Mouse (Mus musculus): Measurements from ENCODE around the gene Capn5. TPM values are rescaled to one million over a fixed set of nuclear protein-coding genes. Genes with fewer than 3 reads are reported as not detected.

The Capn5 gene
- polyA plus RNA-seq, 1 experiment from 2014 or later, result 14.1 TPM

DNA sequence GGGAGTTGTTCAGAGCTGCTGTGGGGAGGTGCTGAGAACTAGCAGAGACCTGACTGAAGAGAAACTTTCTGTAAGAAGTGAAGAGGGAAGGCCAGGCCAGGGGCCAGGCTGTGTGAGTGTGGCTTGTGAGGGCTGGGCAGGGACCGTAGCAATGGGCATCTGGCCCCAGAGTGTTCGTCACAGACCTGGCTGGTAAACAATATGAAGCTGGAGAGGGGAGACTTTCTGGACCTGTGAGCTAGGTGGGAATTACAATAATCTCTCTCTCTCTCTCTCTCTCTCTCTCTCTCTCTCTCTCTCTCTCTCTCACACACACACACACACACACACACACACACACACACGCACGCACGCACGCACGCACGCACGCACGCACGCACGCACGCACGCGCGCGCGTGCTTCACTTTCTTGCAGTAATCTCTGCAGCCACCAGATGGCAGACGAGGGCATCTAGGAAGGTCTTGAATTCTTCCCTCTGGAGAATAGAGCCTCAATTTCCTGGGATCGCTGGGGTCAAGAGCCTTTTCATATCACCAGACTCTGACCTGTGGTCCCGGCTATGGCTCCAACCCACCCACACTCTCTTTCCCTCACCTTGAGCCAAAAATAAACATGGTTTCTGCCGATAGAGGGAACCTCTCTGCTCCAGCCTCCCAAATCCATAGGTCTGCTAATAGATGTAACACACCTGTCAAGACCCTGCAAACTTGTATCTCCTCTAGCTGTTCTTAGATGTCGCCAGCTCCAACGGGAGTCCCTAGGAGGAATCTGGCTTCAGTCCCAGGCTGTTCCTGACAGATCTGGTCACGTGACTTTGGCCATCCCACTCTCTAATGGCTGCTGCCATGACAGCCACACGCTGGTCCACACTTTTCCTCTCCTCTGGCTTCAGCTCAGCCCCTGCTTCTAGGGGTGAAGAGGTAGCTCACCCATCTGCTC is 74.8 kb downstream of the Capn5 start:
- H3K4me1 ChIP-seq (ENCODE audit: control insufficient read depth, low read depth, low read length), result peaks cover 13% of the 10 kb centered on the region
- peak overlapping the region; percentile 56 for H3K9ac ChIP-seq (ENCODE audit: low read depth, low read length)
- peak overlapping the region; percentile 45 for H3K4me3 ChIP-seq (ENCODE audit: low read depth, low read length)
- peak; percentile 4; the same call in 1 of the 2 replicates for ATAC-seq (ENCODE audit: low read depth)
- H3K9me3 ChIP-seq (replicated peaks; ENCODE audit: control insufficient read depth, low read length), result no peaks in the 10 kb centered on the region
- 10% methylated on average over 26 of the region's 26 CpGs for WGBS (ENCODE audit: insufficient replicate concordance)
- peak overlapping the region; percentile 77 for H3K27ac ChIP-seq (ENCODE audit: low read length)
- no peaks in the 10 kb centered on the region for H3K27me3 ChIP-seq (ENCODE audit: control insufficient read depth, insufficient read depth, low read depth, low read length)
- H3K4me2 ChIP-seq (ENCODE audit: low read depth, low read length), result peak overlapping the region; percentile 52
- no peaks in the 10 kb centered on the region for H3K36me3 ChIP-seq (ENCODE audit: control insufficient read depth, insufficient read depth)

DNA sequence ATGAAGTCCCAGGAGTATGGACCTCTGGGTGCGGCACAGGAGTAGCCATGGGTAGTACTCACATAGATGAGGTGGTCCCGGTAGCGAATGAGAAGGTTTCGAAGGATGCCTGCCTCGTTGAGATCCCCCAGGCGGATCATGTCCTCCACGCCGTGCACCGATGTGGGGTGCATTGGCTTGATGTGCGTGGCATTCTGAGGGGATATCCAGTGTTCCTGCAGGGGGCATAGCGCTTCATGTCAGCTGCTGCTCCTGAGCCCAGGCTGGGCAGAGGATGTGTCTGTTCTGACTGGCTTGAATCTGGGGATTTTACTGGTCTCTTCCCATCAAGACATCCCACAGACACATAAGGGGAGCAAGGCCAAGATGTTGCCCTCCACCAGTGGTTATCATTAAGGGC is 75.6 kb downstream of the Capn5 start:
- H3K9me3 ChIP-seq (replicated peaks; ENCODE audit: control insufficient read depth, low read length), result no peaks in the 10 kb centered on the region
- no peak for ATAC-seq (ENCODE audit: low read depth)
- peaks cover under 1% of the 10 kb centered on the region; the same call in 1 of the 2 replicates for H3K36me3 ChIP-seq (ENCODE audit: control insufficient read depth, insufficient read depth)
- H3K27me3 ChIP-seq (ENCODE audit: control insufficient read depth, insufficient read depth, low read depth, low read length), result no peaks in the 10 kb centered on the region
- H3K27ac ChIP-seq (ENCODE audit: low read length), result no peak overlapping the region
- H3K4me1 ChIP-seq (ENCODE audit: control insufficient read depth, low read depth, low read length), result peaks cover 13% of the 10 kb centered on the region
- H3K4me3 ChIP-seq (ENCODE audit: low read depth, low read length), result no peak overlapping the region
- H3K4me2 ChIP-seq (ENCODE audit: low read depth, low read length), result peak overlapping the region; percentile 52; the same call in 1 of the 2 replicates
- WGBS (ENCODE audit: insufficient replicate concordance), result 81% methylated on average over 11 of the region's 11 CpGs
- H3K9ac ChIP-seq (ENCODE audit: low read depth, low read length), result no peak overlapping the region; the same call in 1 of the 2 replicates

DNA sequence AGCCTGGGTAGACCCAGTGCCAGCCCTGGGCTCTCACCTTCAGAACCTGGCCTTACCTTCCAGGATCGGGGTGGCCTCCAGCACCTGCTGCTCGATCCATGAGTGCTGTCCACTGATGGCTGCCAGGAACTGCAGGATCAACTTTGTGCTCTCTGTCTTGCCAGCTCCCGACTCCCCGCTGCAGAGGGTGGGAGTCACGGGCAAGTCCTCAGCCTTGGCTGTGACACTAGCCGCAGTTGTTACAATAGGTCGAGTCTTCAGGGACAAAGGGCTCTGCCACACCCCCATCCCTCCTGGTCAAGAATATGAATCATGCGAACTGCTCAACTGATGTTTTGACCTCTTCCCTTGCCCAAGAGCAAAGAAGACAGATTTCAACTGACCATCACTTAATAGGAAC is 80.5 kb downstream of the Capn5 start:
- no peaks in the 10 kb centered on the region for H3K27me3 ChIP-seq (ENCODE audit: control insufficient read depth, insufficient read depth, low read depth, low read length)
- H3K4me2 ChIP-seq (ENCODE audit: low read depth, low read length), result no peak overlapping the region
- H3K4me1 ChIP-seq (ENCODE audit: control insufficient read depth, low read depth, low read length), result no peaks in the 10 kb centered on the region
- WGBS (ENCODE audit: insufficient replicate concordance), result 79% methylated on average over 8 of the region's 8 CpGs
- peaks cover 3% of the 10 kb centered on the region; the same call in 1 of the 2 replicates for H3K36me3 ChIP-seq (ENCODE audit: control insufficient read depth, insufficient read depth)
- no peak overlapping the region for H3K9ac ChIP-seq (ENCODE audit: low read depth, low read length)
- H3K4me3 ChIP-seq (ENCODE audit: low read depth, low read length), result no peak overlapping the region
- no peak overlapping the region for H3K27ac ChIP-seq (ENCODE audit: low read length)
- H3K9me3 ChIP-seq (replicated peaks; ENCODE audit: control insufficient read depth, low read length), result no peaks in the 10 kb centered on the region
- no peak for ATAC-seq (ENCODE audit: low read depth)

DNA sequence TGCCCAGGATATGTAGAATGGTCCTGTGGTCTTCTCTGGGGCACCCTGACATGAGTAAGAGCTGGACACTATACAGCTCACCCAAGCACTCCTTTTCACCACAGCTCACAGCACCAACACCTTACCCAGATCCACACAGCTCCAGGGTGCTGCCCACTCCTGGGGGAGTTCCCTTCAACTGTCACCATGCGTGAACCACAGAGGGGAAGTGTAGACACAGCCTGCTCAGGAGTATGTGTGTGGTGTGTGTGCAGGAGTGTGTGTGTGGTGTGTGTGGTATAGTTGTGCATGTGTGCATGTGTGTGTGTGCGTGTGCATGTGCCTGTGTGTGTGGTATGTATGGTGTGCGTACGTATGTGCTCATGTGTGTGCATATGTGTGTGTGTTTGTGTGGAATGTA is 82.2 kb downstream of the Capn5 start:
- no peaks in the 10 kb centered on the region for H3K9me3 ChIP-seq (replicated peaks; ENCODE audit: control insufficient read depth, low read length)
- no peaks in the 10 kb centered on the region for H3K4me1 ChIP-seq (ENCODE audit: control insufficient read depth, low read depth, low read length)
- no peak overlapping the region for H3K9ac ChIP-seq (ENCODE audit: low read depth, low read length)
- peaks cover 3% of the 10 kb centered on the region; the same call in 1 of the 2 replicates for H3K36me3 ChIP-seq (ENCODE audit: control insufficient read depth, insufficient read depth)
- no peak overlapping the region for H3K27ac ChIP-seq (ENCODE audit: low read length)
- no peak overlapping the region for H3K4me3 ChIP-seq (ENCODE audit: low read depth, low read length)
- no peak for ATAC-seq (ENCODE audit: low read depth)
- H3K27me3 ChIP-seq (ENCODE audit: control insufficient read depth, insufficient read depth, low read depth, low read length), result no peaks in the 10 kb centered on the region
- 74% methylated on average over 4 of the region's 4 CpGs for WGBS (ENCODE audit: insufficient replicate concordance)
- no peak overlapping the region for H3K4me2 ChIP-seq (ENCODE audit: low read depth, low read length)

DNA sequence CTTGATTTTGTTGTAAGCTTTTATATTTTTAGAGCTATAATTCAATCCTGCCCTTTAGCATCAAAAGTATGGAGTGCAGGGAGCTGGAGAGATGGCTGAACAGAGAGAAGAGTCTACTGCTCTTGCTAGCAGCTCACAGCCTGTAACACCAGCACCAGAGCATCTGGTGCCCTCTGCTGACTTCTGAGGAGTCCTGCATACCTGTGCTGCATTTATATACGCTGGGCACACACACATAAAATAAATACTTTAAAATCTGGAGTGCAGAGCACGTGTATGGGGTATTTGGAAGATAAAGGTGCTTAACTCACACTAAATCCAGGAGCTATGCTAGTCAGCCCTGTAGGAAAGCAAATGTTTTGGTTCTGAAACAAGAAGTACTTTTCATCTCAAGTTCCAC is 91.7 kb downstream of the Capn5 start:
- 19% methylated on average over 2 of the region's 2 CpGs for WGBS (ENCODE audit: insufficient replicate concordance)
- Histone ChIP-seq H3K27ac (ENCODE audit: low read length) (no peak overlapping the region), H3K36me3 (ENCODE audit: control insufficient read depth, insufficient read depth) (no peaks in the 10 kb centered on the region), H3K9ac (ENCODE audit: low read depth, low read length) (no peak overlapping the region), H3K27me3 (ENCODE audit: control insufficient read depth, insufficient read depth, low read depth, low read length) (no peaks in the 10 kb centered on the region), H3K4me1 (ENCODE audit: control insufficient read depth, low read depth, low read length) (no peaks in the 10 kb centered on the region), H3K4me2 (ENCODE audit: low read depth, low read length) (no peak overlapping the region), H3K9me3 (replicated peaks; ENCODE audit: control insufficient read depth, low read length) (no peaks in the 10 kb centered on the region), H3K4me3 (ENCODE audit: low read depth, low read length) (no peak overlapping the region)
- ATAC-seq (ENCODE audit: low read depth), result no peak

DNA sequence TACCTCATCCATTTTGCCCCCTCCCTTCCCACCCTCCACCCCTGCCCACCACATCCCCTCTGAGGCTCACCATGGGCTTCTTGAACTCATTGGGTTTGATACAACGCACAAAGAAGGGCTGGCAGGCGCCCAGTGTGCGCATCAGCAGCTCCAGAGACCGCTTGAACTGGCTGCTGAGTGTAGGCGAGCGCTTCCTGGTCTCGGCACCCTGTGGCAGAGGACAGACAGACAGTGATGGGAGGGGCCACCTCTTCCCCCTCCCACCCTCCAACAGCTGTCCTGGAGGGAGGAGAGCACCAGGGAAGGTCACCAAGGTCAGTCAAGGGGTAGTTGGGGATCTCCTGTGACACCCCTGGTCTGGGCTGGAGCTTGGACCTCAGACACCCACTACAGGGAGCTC is 92.8 kb downstream of the Capn5 start:
- ATAC-seq (ENCODE audit: low read depth), result peak; percentile 32; the same call in 1 of the 2 replicates
- H3K4me3 ChIP-seq (ENCODE audit: low read depth, low read length), result peak overlapping the region; percentile 27
- no peaks in the 10 kb centered on the region for H3K36me3 ChIP-seq (ENCODE audit: control insufficient read depth, insufficient read depth)
- no peak overlapping the region for H3K9ac ChIP-seq (ENCODE audit: low read depth, low read length)
- H3K4me1 ChIP-seq (ENCODE audit: control insufficient read depth, low read depth, low read length), result no peaks in the 10 kb centered on the region
- WGBS (ENCODE audit: insufficient replicate concordance), result 23% methylated on average over 7 of the region's 7 CpGs
- H3K9me3 ChIP-seq (replicated peaks; ENCODE audit: control insufficient read depth, low read length), result no peaks in the 10 kb centered on the region
- H3K27ac ChIP-seq (ENCODE audit: low read length), result peak overlapping the region; percentile 43; the same call in 1 of the 2 replicates
- peak overlapping the region; percentile 33; the same call in 1 of the 2 replicates for H3K4me2 ChIP-seq (ENCODE audit: low read depth, low read length)
- H3K27me3 ChIP-seq (ENCODE audit: control insufficient read depth, insufficient read depth, low read depth, low read length), result no peaks in the 10 kb centered on the region

DNA sequence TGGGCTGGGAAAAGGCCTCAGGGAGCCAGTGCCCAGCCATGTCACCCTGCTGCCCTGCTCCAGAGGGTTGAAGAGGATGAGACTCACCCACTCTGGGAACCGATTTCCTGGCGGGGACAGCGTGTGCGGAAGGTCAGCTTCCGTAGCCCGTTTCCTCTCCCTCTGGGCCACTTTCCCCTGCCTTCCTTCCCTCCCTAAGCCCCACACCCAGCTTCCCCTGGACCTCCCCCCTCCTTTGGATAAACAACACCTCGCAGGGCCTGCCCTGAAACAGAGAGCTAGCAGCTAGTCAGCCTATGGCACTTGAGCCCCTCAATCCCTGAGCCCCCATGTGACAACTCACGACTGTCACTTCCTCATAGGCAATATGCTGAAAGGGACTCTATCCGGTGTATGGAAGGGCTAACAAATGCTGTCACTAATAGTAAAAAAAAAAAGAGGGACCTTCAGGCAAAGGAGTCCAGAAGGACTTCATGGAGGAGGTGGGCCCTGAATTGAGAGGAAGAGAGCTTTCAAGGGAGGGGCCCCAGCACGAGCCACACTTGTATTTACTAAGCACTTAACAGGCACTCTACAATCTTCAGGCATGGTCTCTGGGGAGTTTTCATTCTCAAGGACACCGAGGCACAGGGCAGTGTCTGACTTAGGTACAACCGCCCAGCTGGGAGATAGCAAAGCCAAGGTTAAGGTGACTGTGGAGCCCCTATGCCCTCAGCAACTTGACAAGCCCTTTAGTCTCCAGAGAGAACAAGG is 93.4 kb downstream of the Capn5 start:
- H3K9me3 ChIP-seq (replicated peaks; ENCODE audit: control insufficient read depth, low read length), result no peaks in the 10 kb centered on the region
- H3K27me3 ChIP-seq (ENCODE audit: control insufficient read depth, insufficient read depth, low read depth, low read length), result no peaks in the 10 kb centered on the region
- H3K4me2 ChIP-seq (ENCODE audit: low read depth, low read length), result peak overlapping the region; percentile 33
- WGBS (ENCODE audit: insufficient replicate concordance), result 19% methylated on average over 12 of the region's 12 CpGs
- H3K9ac ChIP-seq (ENCODE audit: low read depth, low read length), result no peak overlapping the region
- H3K36me3 ChIP-seq (ENCODE audit: control insufficient read depth, insufficient read depth), result no peaks in the 10 kb centered on the region
- no peaks in the 10 kb centered on the region for H3K4me1 ChIP-seq (ENCODE audit: control insufficient read depth, low read depth, low read length)
- ATAC-seq (ENCODE audit: low read depth), result peak; percentile 19; the same call in 1 of the 2 replicates
- peak overlapping the region; percentile 27 for H3K4me3 ChIP-seq (ENCODE audit: low read depth, low read length)
- peak overlapping the region; percentile 43; the same call in 1 of the 2 replicates for H3K27ac ChIP-seq (ENCODE audit: low read length)

DNA sequence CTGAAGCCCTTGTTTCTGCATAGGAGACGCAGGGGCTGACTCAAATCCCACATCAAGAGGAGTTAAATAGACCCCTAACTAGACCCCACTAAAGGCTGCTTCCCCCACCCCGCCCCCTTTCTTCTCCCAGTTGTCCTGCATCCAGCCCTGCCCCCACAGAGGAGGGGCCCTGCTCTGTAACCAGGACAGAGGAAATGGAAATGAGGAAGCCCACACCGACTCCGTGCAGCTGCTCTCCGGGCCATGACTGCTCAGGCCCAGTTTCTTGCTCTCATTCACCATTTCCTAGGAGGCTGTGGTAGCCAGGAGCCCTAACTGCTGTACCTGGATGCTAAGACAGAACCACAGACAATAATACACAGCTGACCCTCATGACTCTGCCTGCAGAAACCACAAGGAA is 95.7 kb downstream of the Capn5 start:
- H3K36me3 ChIP-seq (ENCODE audit: control insufficient read depth, insufficient read depth), result no peaks in the 10 kb centered on the region
- no peak overlapping the region for H3K4me2 ChIP-seq (ENCODE audit: low read depth, low read length)
- no peak overlapping the region for H3K4me3 ChIP-seq (ENCODE audit: low read depth, low read length)
- WGBS (ENCODE audit: insufficient replicate concordance), result 24% methylated on average over 5 of the region's 5 CpGs
- no peaks in the 10 kb centered on the region for H3K9me3 ChIP-seq (replicated peaks; ENCODE audit: control insufficient read depth, low read length)
- H3K27ac ChIP-seq (ENCODE audit: low read length), result no peak overlapping the region
- H3K27me3 ChIP-seq (ENCODE audit: control insufficient read depth, insufficient read depth, low read depth, low read length), result no peaks in the 10 kb centered on the region
- no peaks in the 10 kb centered on the region for H3K4me1 ChIP-seq (ENCODE audit: control insufficient read depth, low read depth, low read length)
- no peak overlapping the region for H3K9ac ChIP-seq (ENCODE audit: low read depth, low read length)
- ATAC-seq (ENCODE audit: low read depth), result no peak
